Mouse (Mus musculus) heart, adult 2 months (tissue): Measurements from ENCODE around the gene Kcnh1.

Experiments used
- CTCF ChIP-seq: fragments of 200-600 bp; IDR thresholded peaks from 2 replicates; pipeline ENCODE4 v1.8.1; 2022; ENCODE audit warnings: antibody characterized with exemption, mild to moderate bottlenecking, moderate library complexity
- EP300 ChIP-seq: fragments of 200-500 bp; IDR thresholded peaks from 2 replicates; pipeline ENCODE4 v1.6.1; 2011; ENCODE audit warnings: low read depth, low read length, control low read depth; ENCODE audit not compliant: insufficient read depth
- POLR2A ChIP-seq: fragments of 200-500 bp; IDR thresholded peaks from 2 replicates; pipeline ENCODE4 v1.6.1; 2011; ENCODE audit warnings: mild to moderate bottlenecking, low read depth, low read length, control low read depth; ENCODE audit not compliant: insufficient read depth

DNA sequence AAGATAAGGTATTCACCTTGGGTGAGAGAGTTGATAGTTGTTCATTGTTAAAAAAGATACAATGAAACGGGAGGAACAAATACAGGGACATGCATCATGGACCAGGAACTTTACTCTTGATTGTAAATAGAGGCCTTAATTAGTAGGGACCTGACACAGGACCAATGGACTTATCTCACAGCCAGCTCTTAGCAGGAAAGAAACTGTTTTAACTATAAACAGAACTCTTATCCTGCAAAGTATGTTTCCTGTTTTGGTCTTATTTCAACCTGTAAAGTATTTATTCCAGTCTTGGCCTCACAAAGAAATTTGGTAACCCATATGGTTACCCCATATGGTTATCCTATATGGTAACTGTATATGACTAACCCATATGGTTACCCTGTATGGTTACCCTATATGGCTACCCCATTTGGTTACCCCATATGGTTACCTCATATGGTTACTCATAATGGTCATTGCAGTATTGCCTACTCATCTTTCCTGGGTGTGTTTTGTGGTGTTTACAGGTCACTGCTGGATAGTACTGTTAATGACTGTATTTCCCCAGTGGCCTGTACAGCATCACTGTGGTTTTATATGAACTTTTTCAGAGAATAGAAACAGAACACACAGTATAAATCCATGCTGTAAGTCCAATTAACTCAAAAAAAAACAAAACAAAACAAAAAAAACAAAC is 125.0 kb downstream of the Kcnh1 start:
- TF ChIP-seq CTCF (no peak), POLR2A (no peak), EP300 (no peak)
